Mouse (Mus musculus) forebrain, embryonic 14.5 days (tissue): ENCODE data around the gene Rgs19. TPM values are rescaled to one million over a fixed set of nuclear protein-coding genes. Genes with fewer than 3 reads are reported as not detected.
A peak's percentile ranks its signal among the peaks of the same experiment; 100 is the strongest.

Experiments used
- ATAC-seq: fragments of 200-750 bp; cut with Nextera tagmentation; 2 replicates; pipeline ENCODE4 v1.8.0; 2017; ENCODE audit warnings: mild to moderate bottlenecking, moderate library complexity
- DNase-seq: peaks from one replicate; pipeline ENCODE4 v3.0.0-alpha.2; 2015; ENCODE audit warnings: low spot score
- H3K27ac ChIP-seq: fragments of 300-500 bp; sonication (generic); 2 replicates; pipeline ENCODE4 v1.5.1; 2014; ENCODE audit warnings: low read depth, mild to moderate bottlenecking, control low read depth, low read length, moderate library complexity
- H3K27me3 ChIP-seq: fragments of 300-500 bp; sonication (generic); replicated peaks from 2 replicates; pipeline ENCODE4 v1.6.1; 2014; ENCODE audit warnings: low read length, control low read depth, mixed read lengths; ENCODE audit not compliant: control insufficient read depth, insufficient read depth
- H3K36me3 ChIP-seq: fragments of 300-500 bp; sonication (generic); 2 replicates; pipeline ENCODE4 v1.6.1; 2014; ENCODE audit warnings: low read length, control low read depth; ENCODE audit not compliant: control insufficient read depth, insufficient read depth
- H3K4me1 ChIP-seq: fragments of 300-500 bp; sonication (generic); 2 replicates; pipeline ENCODE4 v1.6.1; 2014; ENCODE audit warnings: antibody characterized with exemption, low read length, control low read depth; ENCODE audit not compliant: control insufficient read depth, insufficient read depth
- H3K4me2 ChIP-seq: fragments of 300-500 bp; sonication (generic); 2 replicates; pipeline ENCODE4 v1.6.1; 2014; ENCODE audit warnings: mild to moderate bottlenecking, control low read depth, low read length
- H3K4me3 ChIP-seq: fragments of 300-500 bp; sonication (generic); 2 replicates; pipeline ENCODE4 v1.5.1; 2014; ENCODE audit warnings: low read depth, low read length, control low read depth
- H3K9ac ChIP-seq: fragments of 300-500 bp; sonication (generic); 2 replicates; pipeline ENCODE4 v1.6.1; 2014; ENCODE audit warnings: mild to moderate bottlenecking, low read length, control low read depth, moderate library complexity
- H3K9me3 ChIP-seq: fragments of 300-500 bp; sonication (generic); replicated peaks from 2 replicates; pipeline ENCODE4 v1.6.1; 2016; ENCODE audit warnings: low read length, control low read depth, mixed read lengths; ENCODE audit not compliant: control insufficient read depth
- WGBS: fragments of 180-500 bp; shearing (Covaris S2); extraction: QIAGEN DNeasy Blood & Tissue Kit; methylation state at CpG from one replicate; pipeline ENCODE4 v1.1.7; 2014; 5-methylcytosine and 5-hydroxymethylcytosine counted together
- polyA plus RNA-seq: library from polyadenylated mRNA; unstranded; fragments of >200 nt; fragmentation: Nextera tagmentation; extraction: Ambion mirVana; gene quantifications from 2 replicates; pipeline ENCODE4 v1.2.1, GENCODE M21; 2014

The Rgs19 gene
- polyA plus RNA-seq, 1 experiment from 2014 or later, result 60.3 TPM

- H3K27ac ChIP-seq, result no peak overlapping the region
- 21% methylated on average over 7 of the region's 7 CpGs for WGBS
- H3K4me2 ChIP-seq, result no peak overlapping the region
- no peak overlapping the region for H3K4me3 ChIP-seq
- ATAC-seq, result no peak
- H3K27me3 ChIP-seq, result peaks cover 45% of the 10 kb centered on the region
- no peak for DNase-seq
- no peak overlapping the region for H3K9ac ChIP-seq
- no peaks in the 10 kb centered on the region for H3K9me3 ChIP-seq
- peaks cover 13% of the 10 kb centered on the region; the same call in 1 of the 2 replicates for H3K4me1 ChIP-seq
- H3K36me3 ChIP-seq, result no peaks in the 10 kb centered on the region
These were observed 21.8 kb downstream of the Rgs19 start for GRCm38 (mm10) chr2:181671984-181672383.

DNA sequence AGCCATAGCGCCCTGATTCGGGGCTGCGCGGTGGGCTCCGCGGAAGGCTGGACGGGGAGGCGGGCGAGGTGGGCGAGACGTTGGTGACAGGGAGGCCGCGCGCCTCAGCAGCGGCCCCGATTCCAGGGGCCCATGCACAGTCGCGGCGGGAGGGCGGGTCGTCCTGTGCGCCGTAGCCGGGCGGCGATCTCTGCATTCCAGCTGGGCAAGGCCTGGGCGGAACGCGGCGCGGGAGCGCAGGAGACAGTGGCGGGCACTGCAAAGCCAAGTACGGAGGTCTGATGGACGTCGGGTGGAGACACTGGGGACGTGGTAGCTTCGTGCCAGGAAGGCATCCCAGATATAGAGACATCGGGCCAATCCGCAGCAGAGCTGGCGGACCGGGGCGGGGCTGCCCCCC lies 22.5 kb downstream of the Rgs19 start, which contains the start of gene Sox18:
Gene Sox18 (minus strand): TSS at position 315 of the 400 bp plus-strand sequence.
- peak within 1 kb of the TSS; percentile 52 for H3K4me2 ChIP-seq
- H3K36me3 ChIP-seq, result no peaks in the 10 kb centered on the region
- H3K9ac ChIP-seq, result peak within 1 kb of the TSS; percentile 50
- H3K27me3 ChIP-seq, result peaks cover 45% of the 10 kb centered on the region
- no peak for ATAC-seq
- under 1% methylated on average over 42 of the region's 43 CpGs for WGBS
- H3K9me3 ChIP-seq, result no peaks in the 10 kb centered on the region
- peaks cover 13% of the 10 kb centered on the region; the same call in 1 of the 2 replicates for H3K4me1 ChIP-seq
- H3K27ac ChIP-seq, result 0 out of 2 replicates have a peak within 1 kb of the TSS, but pooled peaks have one; percentile 9
- peak within 1 kb of the TSS; percentile 34 for H3K4me3 ChIP-seq
- DNase-seq, result no peak

- under 1% methylated on average over 41 of the region's 41 CpGs for WGBS
These were observed 22.9 kb downstream of the Rgs19 start for GRCm38 (mm10) chr2:181670913-181671311.

DNA sequence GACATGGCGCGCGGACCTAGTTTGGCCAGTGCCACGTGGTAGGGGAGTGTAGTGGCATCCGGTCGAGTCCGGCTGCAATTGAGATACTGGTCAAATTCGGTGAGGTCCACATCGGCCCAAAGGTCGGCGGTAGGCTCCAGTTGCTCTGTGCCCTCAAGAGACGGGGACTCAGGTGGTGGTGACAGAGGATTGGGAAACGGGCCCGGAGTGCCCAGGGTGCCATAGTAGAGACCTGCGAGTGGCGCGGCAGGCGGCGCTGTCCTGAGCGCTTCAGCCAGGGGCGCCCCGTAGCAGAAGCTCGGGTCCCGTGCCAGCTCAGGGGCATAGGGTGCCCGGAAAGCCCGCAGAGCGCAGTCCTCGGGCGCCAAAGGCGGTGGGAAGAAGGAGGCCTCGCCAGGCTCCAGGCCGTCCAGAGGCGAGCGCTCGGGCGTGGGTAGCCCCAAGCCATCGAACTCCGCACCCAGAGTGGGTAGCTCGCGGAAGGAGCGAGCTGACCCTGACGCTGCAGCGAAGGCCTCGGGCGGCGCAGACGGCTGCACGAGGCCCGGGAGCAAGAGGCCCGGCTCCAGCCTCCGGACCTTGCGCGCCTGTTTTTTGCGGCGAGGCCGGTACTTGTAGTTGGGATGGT lies 23.4 kb downstream of the Rgs19 start:
- H3K36me3 ChIP-seq, result no peaks in the 10 kb centered on the region
- H3K4me1 ChIP-seq, result peaks cover 10% of the 10 kb centered on the region; the same call in 1 of the 2 replicates
- H3K9ac ChIP-seq, result no peak overlapping the region
- no peaks in the 10 kb centered on the region for H3K9me3 ChIP-seq
- peaks cover 45% of the 10 kb centered on the region for H3K27me3 ChIP-seq
- 4% methylated on average over 56 of the region's 56 CpGs for WGBS
- peak overlapping the region; percentile 34 for H3K4me3 ChIP-seq
- DNase-seq, result no peak
- no peak for ATAC-seq
- H3K27ac ChIP-seq, result 0 out of 2 replicates have a peak overlapping the region, but pooled peaks have one; percentile 9
- H3K4me2 ChIP-seq, result peak overlapping the region; percentile 52

More at GRCm38 (mm10) chr2:181670913-181671311, 22.9 kb downstream of the Rgs19 start:
- Histone ChIP-seq H3K27ac (0 out of 2 replicates have a peak overlapping the region, but pooled peaks have one; percentile 9), H3K27me3 (peaks cover 45% of the 10 kb centered on the region), H3K9ac (peak overlapping the region; percentile 50; the same call in 1 of the 2 replicates), H3K4me2 (peak overlapping the region; percentile 52), H3K4me3 (peak overlapping the region; percentile 34), H3K4me1 (peaks cover 13% of the 10 kb centered on the region; the same call in 1 of the 2 replicates), H3K9me3 (no peaks in the 10 kb centered on the region), H3K36me3 (no peaks in the 10 kb centered on the region)
- ATAC-seq, result no peak
- no peak for DNase-seq

DNA sequence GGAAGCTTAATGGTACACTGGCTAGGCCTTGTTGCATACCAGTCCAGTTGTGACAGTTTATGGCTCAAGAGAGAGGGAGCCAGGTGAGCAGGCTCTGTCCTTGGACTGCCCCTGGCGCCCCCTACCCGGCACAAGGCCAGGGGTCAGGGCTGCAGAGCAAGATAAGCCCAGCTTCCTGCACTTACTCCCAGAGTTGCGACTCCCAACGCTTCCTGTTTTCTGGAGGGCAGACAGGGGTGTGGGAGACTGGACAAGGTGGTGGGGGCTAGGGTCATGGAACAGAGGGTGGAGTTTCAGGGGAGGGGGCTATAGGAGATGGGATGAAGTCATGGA lies 30.5 kb downstream of the Rgs19 start:
- WGBS, result 26% methylated on average over 4 of the region's 4 CpGs
- no peak for ATAC-seq
- no peak overlapping the region for H3K27ac ChIP-seq

GRCm38 (mm10) chr2:181662620-181663297 lies 31.0 kb downstream of the Rgs19 start:
- Histone ChIP-seq H3K4me3 (no peak overlapping the region), H3K4me2 (no peak overlapping the region), H3K27me3 (no peaks in the 10 kb centered on the region), H3K4me1 (no peaks in the 10 kb centered on the region; the same call in 1 of the 2 replicates), H3K36me3 (peaks cover 8% of the 10 kb centered on the region; the same call in 1 of the 2 replicates), H3K9ac (no peak overlapping the region), H3K27ac (no peak overlapping the region), H3K9me3 (no peaks in the 10 kb centered on the region)
- WGBS, result 92% methylated on average over 3 of the region's 3 CpGs
- no peak for DNase-seq
- no peak for ATAC-seq

More for the DNA sequence above, 30.5 kb downstream of the Rgs19 start:
- no peaks in the 10 kb centered on the region; the same call in 1 of the 2 replicates for H3K4me1 ChIP-seq
- no peak for DNase-seq
- no peak overlapping the region for H3K4me2 ChIP-seq
- no peak overlapping the region for H3K9ac ChIP-seq
- H3K27me3 ChIP-seq, result no peaks in the 10 kb centered on the region
- H3K36me3 ChIP-seq, result peaks cover 5% of the 10 kb centered on the region; the same call in 1 of the 2 replicates
- H3K9me3 ChIP-seq, result no peaks in the 10 kb centered on the region
- no peak overlapping the region for H3K4me3 ChIP-seq

DNA sequence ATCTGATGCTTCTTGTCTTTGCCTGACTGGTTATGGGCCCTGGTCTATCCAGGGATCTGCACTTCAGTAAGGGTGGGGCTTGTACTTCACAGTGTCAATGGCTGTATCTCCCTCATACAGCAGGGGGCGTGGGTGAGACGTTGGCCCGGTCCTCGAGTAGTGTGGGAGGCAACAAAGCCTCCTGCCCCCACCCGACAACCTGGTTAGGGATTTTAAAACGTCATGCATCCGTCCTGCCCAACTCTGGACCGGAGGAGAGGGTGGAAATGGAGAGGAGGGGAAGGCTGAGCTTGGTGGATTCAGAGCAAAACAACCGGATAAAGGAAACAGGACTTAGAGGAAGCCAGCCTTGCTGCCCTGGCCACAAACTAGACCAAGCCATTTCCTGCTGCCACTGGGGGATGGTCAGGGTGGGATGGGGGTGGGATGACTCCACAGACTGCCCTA lies 34.1 kb downstream of the Rgs19 start:
- no peak overlapping the region for H3K4me3 ChIP-seq
- H3K4me1 ChIP-seq, result no peaks in the 10 kb centered on the region; the same call in 1 of the 2 replicates
- H3K27ac ChIP-seq, result no peak overlapping the region
- ATAC-seq, result peak; percentile 80; the same call in 1 of the 2 replicates
- peak; percentile 66 for DNase-seq
- H3K36me3 ChIP-seq, result peaks cover 34% of the 10 kb centered on the region
- H3K9ac ChIP-seq, result no peak overlapping the region
- 12% methylated on average over 9 of the region's 9 CpGs for WGBS
- no peaks in the 10 kb centered on the region for H3K27me3 ChIP-seq
- no peaks in the 10 kb centered on the region for H3K9me3 ChIP-seq
- no peak overlapping the region for H3K4me2 ChIP-seq

GRCm38 (mm10) chr2:181658930-181659555 lies 34.7 kb downstream of the Rgs19 start:
- no peak overlapping the region for H3K27ac ChIP-seq
- H3K27me3 ChIP-seq, result no peaks in the 10 kb centered on the region
- 40% methylated on average over 17 of the region's 17 CpGs for WGBS
- H3K9me3 ChIP-seq, result no peaks in the 10 kb centered on the region
- no peak overlapping the region for H3K9ac ChIP-seq
- no peak overlapping the region for H3K4me2 ChIP-seq
- peaks cover 40% of the 10 kb centered on the region for H3K36me3 ChIP-seq
- no peak overlapping the region for H3K4me3 ChIP-seq
- DNase-seq (peak; percentile 48), ATAC-seq (0 out of 2 replicates have a peak, but pooled peaks have one; percentile 34)
- H3K4me1 ChIP-seq, result no peaks in the 10 kb centered on the region; the same call in 1 of the 2 replicates
